Mouse (Mus musculus) embryonic facial prominence, embryonic 11.5 days (tissue): ENCODE results near the gene Gnai3. TPM values are rescaled to one million over a fixed set of nuclear protein-coding genes. Genes with fewer than 3 reads are reported as not detected.
A peak's percentile ranks its signal among the peaks of the same experiment; 100 is the strongest.

ENCODE experiments used
- ATAC-seq: fragments of 200-750 bp; cut with Nextera tagmentation; replicated peaks from 2 replicates; pipeline ENCODE4 v1.8.0; 2017; ENCODE audit warnings: low read depth; ENCODE audit not compliant: insufficient number of reproducible peaks, low FRiP score, low TSS enrichment
- DNase-seq: peaks from one replicate; pipeline ENCODE4 v3.0.0-alpha.2; 2015; ENCODE audit warnings: low spot score
- H3K27ac ChIP-seq: fragments of 300-500 bp; sonication (generic); replicated peaks from 2 replicates; pipeline ENCODE4 v1.5.1; 2014; ENCODE audit warnings: mild to moderate bottlenecking, low read depth, low read length, control low read depth
- H3K27me3 ChIP-seq: fragments of 300-500 bp; sonication (generic); 2 replicates; pipeline ENCODE4 v1.6.1; 2014; ENCODE audit warnings: mild to moderate bottlenecking, low read length, moderate library complexity, mixed read lengths; ENCODE audit not compliant: control insufficient read depth, insufficient read depth
- H3K36me3 ChIP-seq: fragments of 300-500 bp; sonication (generic); replicated peaks from 2 replicates; pipeline ENCODE4 v1.6.1; 2014; ENCODE audit warnings: low read depth, mild to moderate bottlenecking, low read length, moderate library complexity, mixed read lengths; ENCODE audit not compliant: control insufficient read depth, insufficient read depth
- H3K4me1 ChIP-seq: fragments of 300-500 bp; sonication (generic); 2 replicates; pipeline ENCODE4 v1.6.1; 2014; ENCODE audit warnings: low read length, mixed read lengths; ENCODE audit not compliant: control insufficient read depth, insufficient read depth
- H3K4me2 ChIP-seq: fragments of 300-500 bp; sonication (generic); 2 replicates; pipeline ENCODE4 v1.6.1; 2014; ENCODE audit warnings: low read depth, mild to moderate bottlenecking, control low read depth, low read length, moderate library complexity
- H3K4me3 ChIP-seq: fragments of 300-500 bp; sonication (generic); 2 replicates; pipeline ENCODE4 v1.5.1; 2014; ENCODE audit warnings: low read depth, low read length, control low read depth
- H3K9ac ChIP-seq: fragments of 300-500 bp; sonication (generic); replicated peaks from 2 replicates; pipeline ENCODE4 v1.6.1; 2014; ENCODE audit warnings: mild to moderate bottlenecking, control low read depth, low read length
- H3K9me3 ChIP-seq: fragments of 300-500 bp; sonication (generic); replicated peaks from 2 replicates; pipeline ENCODE4 v1.6.1; 2016; ENCODE audit warnings: mild to moderate bottlenecking, low read length, inconsistent platforms, mixed read lengths; ENCODE audit not compliant: control insufficient read depth
- WGBS: fragments of 180-500 bp; shearing (Covaris S2); extraction: QIAGEN DNeasy Blood & Tissue Kit; methylation state at CpG from one replicate; pipeline ENCODE4 v1.1.7; 2014; 5-methylcytosine and 5-hydroxymethylcytosine counted together
- polyA plus RNA-seq: library from polyadenylated mRNA; unstranded; fragments of >200 nt; fragmentation: Nextera tagmentation; extraction: Ambion mirVana; gene quantifications from 2 replicates; pipeline ENCODE4 v1.2.1, GENCODE M21; 2014

Gnai3 gene
- polyA plus RNA-seq, 1 experiment from 2014 or later = 242 TPM

DNA sequence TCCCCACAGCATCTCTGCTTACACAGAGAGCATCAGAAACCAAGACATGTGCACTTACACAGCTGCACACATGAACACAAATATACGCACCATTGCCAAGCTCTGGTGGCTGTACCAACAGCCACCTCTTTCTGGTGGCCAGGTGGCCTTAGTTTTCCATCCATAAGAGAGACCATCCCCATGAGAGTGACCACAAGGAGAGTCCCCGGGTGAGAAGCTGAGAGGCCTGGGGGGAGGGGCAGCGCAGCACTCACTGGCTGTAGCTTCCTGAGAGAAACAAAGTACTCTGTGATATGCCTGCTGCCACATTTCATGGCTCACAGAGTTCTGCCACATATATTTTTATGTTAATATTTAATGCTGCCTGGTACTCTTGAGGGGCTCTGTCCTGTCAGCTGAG is 23.3 kb upstream of the Gnai3 start:
- H3K27ac ChIP-seq = no peak overlapping the region
- no peaks in the 10 kb centered on the region for H3K36me3 ChIP-seq
- ATAC-seq (no peak), DNase-seq (no peak)
- peaks cover 16% of the 10 kb centered on the region for H3K4me1 ChIP-seq
- no peak overlapping the region for H3K4me2 ChIP-seq
- 0 out of 2 replicates have a peak overlapping the region, but pooled peaks have one; percentile 5 for H3K9ac ChIP-seq
- H3K9me3 ChIP-seq = no peaks in the 10 kb centered on the region
- H3K27me3 ChIP-seq = no peaks in the 10 kb centered on the region
- 36% methylated on average over 3 of the region's 3 CpGs for WGBS
- no peak overlapping the region for H3K4me3 ChIP-seq

DNA sequence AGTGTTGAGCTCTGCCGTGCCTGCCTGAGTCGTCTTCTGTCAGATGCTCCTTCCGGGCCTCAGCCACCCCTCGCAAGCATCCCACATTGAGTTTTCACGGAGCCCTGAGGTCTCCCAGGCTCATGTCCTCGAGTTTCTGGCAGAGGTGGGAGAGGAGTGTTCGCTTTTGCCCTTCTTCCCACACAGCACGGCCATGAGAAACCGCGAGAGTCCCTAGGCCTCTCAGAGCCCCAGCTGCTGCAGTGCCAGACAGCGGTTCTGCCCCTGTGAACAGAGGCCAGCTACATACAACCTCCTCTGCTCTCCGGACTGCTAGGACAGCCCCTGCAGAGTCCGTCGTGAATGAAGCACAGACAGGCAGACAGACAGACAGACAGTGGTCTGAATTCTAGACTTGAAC is 21.6 kb upstream of the Gnai3 start:
- Histone ChIP-seq H3K4me2 (no peak overlapping the region), H3K36me3 (no peaks in the 10 kb centered on the region), H3K27ac (peak overlapping the region; percentile 29; the same call in 1 of the 2 replicates), H3K27me3 (no peaks in the 10 kb centered on the region), H3K9ac (0 out of 2 replicates have a peak overlapping the region, but pooled peaks have one; percentile 8), H3K4me3 (no peak overlapping the region), H3K9me3 (no peaks in the 10 kb centered on the region), H3K4me1 (peaks cover 16% of the 10 kb centered on the region)
- ATAC-seq (no peak), DNase-seq (no peak)
- 35% methylated on average over 14 of the region's 14 CpGs for WGBS

DNA sequence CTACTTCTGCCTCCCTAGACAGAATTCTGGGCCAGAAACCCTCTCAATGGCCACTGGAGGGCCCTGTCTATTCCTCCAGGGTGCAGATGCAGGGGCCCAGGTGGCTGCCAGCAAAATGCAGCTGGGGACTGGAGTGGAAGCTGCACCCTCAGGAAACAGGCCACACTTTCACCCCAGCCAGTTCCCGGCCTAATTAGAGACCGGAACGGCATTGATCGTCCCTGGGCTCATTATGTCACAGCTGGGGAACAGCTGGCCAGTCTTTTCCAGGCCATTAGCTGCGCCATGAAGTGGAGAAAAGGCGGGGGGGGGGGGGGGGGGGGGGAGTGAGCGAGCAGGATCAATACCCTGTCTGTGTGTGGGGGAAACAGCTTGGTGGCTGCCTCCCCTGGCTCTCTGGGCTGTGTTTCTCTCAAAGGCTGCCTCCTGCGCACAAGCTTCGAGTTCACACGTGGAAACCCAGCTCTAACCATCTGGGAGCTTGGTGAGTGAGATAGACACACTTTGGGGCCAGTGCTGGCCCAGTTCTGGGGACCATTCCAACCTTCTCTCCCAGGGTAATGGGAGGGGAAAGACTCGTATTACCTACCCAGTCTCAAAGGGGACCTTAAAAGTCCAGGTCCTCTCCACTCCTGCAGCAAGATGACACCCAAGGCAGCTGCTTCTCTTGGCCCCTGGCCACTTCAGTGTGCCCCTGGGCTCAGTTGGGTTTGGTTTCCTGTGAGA is 20.7 kb upstream of the Gnai3 start:
- no peaks in the 10 kb centered on the region for H3K36me3 ChIP-seq
- 6% methylated on average over 9 of the region's 11 CpGs for WGBS
- DNase-seq = peak; percentile 79
- no peak overlapping the region for H3K4me2 ChIP-seq
- H3K4me1 ChIP-seq = peaks cover 16% of the 10 kb centered on the region
- no peaks in the 10 kb centered on the region for H3K9me3 ChIP-seq
- H3K27me3 ChIP-seq = no peaks in the 10 kb centered on the region
- H3K4me3 ChIP-seq = no peak overlapping the region
- ATAC-seq = peak; percentile 54
- no peak overlapping the region; the same call in 1 of the 2 replicates for H3K9ac ChIP-seq
- 0 out of 2 replicates have a peak overlapping the region, but pooled peaks have one; percentile 56 for H3K27ac ChIP-seq

DNA sequence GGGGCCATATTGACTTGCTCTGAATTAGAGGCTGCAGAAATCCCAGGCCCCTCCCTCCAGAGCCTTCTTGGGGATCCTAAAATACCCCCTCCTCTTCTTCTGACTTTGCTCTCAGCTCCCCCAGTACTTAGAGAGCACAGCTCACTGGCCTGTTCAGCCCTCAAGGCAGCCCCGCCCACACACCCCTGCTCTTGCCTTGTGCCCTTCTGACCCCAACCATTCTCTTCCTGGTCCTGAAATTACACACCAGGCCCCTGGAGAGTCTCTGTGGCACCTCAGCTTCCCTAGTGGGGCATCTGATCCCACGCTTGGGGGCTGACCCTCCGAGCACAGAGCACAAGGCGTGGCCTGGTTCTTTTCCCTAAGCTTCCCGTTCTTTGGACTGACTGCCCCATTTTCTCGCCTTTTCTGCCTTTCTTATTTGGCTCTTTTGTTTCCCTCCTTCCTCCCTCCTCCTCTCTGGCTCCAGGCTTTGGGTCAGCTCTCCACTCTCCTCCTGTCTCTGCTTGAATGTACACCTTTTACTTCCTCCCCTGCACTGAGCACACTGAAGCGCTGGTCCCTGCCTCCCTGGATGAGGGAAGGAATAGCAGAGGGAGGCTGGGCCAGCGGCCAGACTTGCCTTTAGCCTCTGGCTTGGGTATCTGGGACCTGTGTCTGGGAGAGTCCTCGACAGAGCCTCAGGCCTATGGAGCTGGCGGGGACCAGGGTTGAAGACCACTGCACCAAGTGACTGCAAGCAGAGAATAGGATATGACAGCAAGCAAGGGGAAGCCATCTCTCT is 19.8 kb upstream of the Gnai3 start:
- whole genome bisulfite sequencing = 15% methylated on average over 10 of the region's 10 CpGs
- no peaks in the 10 kb centered on the region for H3K36me3 ChIP-seq
- peak overlapping the region; percentile 65 for H3K27ac ChIP-seq
- H3K4me2 ChIP-seq = peak overlapping the region; percentile 23; the same call in 1 of the 2 replicates
- H3K4me3 ChIP-seq = no peak overlapping the region
- no peaks in the 10 kb centered on the region for H3K27me3 ChIP-seq
- peak overlapping the region; percentile 13 for H3K9ac ChIP-seq
- no peaks in the 10 kb centered on the region for H3K9me3 ChIP-seq
- H3K4me1 ChIP-seq = peaks cover 16% of the 10 kb centered on the region
- ATAC-seq = peak; percentile 26; the same call in 1 of the 2 replicates
- DNase-seq = peak; percentile 33

DNA sequence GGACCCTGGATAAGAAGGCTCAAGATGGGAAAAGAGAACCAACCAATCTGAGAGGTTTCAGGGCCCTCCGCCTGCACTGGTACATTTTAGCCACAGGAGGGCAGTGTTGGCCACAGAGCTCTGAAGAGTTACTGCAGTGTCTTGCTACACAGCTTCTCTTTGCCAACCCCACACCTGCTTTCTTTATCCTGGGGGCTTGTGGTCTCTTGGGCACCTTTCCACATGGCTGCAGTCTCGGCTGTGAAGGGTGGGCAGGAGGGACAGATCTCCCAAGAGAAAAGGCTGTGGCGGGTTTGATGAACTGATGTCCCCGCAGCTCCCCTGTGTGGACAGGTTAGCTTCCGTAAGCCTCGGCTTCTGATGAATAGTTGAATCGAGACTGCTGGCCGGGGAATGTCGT is 18.9 kb upstream of the Gnai3 start:
- Histone ChIP-seq H3K27me3 (no peaks in the 10 kb centered on the region), H3K9ac (no peak overlapping the region), H3K4me2 (peak overlapping the region; percentile 23), H3K4me1 (peaks cover 16% of the 10 kb centered on the region), H3K4me3 (0 out of 2 replicates have a peak overlapping the region, but pooled peaks have one; percentile 8), H3K9me3 (no peaks in the 10 kb centered on the region), H3K36me3 (no peaks in the 10 kb centered on the region), H3K27ac (no peak overlapping the region)
- peak; percentile 34 for ATAC-seq
- WGBS = 16% methylated on average over 9 of the region's 9 CpGs
- peak; percentile 92 for DNase-seq

DNA sequence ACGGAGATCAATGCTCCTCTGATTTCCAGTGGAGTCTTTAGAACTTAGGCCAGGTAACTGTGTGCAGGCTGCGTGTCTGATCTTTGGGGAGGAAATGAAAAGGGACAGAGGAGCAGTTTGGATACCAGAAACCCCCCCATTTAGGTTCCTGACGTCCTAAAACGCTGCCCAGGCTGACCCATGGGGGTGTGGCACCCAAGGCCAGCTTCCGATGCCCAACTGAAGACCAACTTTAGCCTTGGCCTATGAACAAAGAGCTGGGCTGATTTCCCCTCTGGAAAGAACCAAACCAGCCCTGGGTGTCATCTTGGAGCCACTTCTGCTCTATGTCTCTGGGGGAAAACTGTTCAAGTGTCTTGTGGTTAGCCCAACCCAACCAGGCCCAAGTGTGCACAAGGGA is 18.1 kb upstream of the Gnai3 start:
- Histone ChIP-seq H3K9me3 (no peaks in the 10 kb centered on the region), H3K4me1 (peaks cover 16% of the 10 kb centered on the region), H3K4me2 (no peak overlapping the region), H3K36me3 (no peaks in the 10 kb centered on the region), H3K4me3 (no peak overlapping the region), H3K27ac (no peak overlapping the region), H3K9ac (no peak overlapping the region), H3K27me3 (no peaks in the 10 kb centered on the region)
- ATAC-seq (no peak), DNase-seq (no peak)
- WGBS = 68% methylated on average over 5 of the region's 5 CpGs

- no peak overlapping the region for H3K27ac ChIP-seq
- no peak overlapping the region for H3K4me3 ChIP-seq
- no peak overlapping the region for H3K9ac ChIP-seq
- DNase-seq (no peak), ATAC-seq (0 out of 2 replicates have a peak, but pooled peaks have one; percentile 72)
- no peaks in the 10 kb centered on the region for H3K4me1 ChIP-seq
- WGBS = 69% methylated on average over 9 of the region's 9 CpGs
- H3K9me3 ChIP-seq = no peaks in the 10 kb centered on the region
- no peaks in the 10 kb centered on the region for H3K27me3 ChIP-seq
- H3K4me2 ChIP-seq = no peak overlapping the region
- H3K36me3 ChIP-seq = no peaks in the 10 kb centered on the region
Measured at GRCm38 (mm10) chr3:108158383-108159037, 12.6 kb upstream of the Gnai3 start.
